Mouse (Mus musculus): ENCODE measurements around the gene Galnt18. TPM values are rescaled to one million over a fixed set of nuclear protein-coding genes. Genes with fewer than 3 reads are reported as not detected.

Galnt18 gene
- polyA plus RNA-seq (2015; fragmentation: Nextera tagmentation; extraction: Ambion mirVana), result 19.9 and 24.2 TPM in 2 replicates

GRCm38 (mm10) chr7:111779504-111780242 is at the start of gene Galnt18:
Gene Galnt18, minus strand, starts transcription at chr7:111779977.

Small RNAs within 50 kb of the gene (microRNA-seq; reads per million reads assigned to microRNA genes)
- gene Gm25787, result not detected

Other genes starting within 250 kb of the Galnt18 start
- gene Usp47, start 243.5 kb upstream of the Galnt18 start, polyA plus RNA-seq (2015; fragmentation: Nextera tagmentation; extraction: Ambion mirVana), result 37.0 and 44.6 TPM in 2 replicates

Data from urinary bladder, postnatal 0 days (tissue).